Mouse (Mus musculus) limb, embryonic 14.5 days (tissue): ENCODE measurements around the gene Serpinb1b. TPM values are rescaled to one million over a fixed set of nuclear protein-coding genes. Genes with fewer than 3 reads are reported as not detected.

Source experiments
- ATAC-seq: fragments of 200-750 bp; cut with Nextera tagmentation; 2 replicates; pipeline ENCODE4 v1.8.0; 2017; ENCODE audit warnings: low read depth, moderate number of reproducible peaks, moderate TSS enrichment; ENCODE audit not compliant: low FRiP score
- DNase-seq: peaks from one replicate; pipeline ENCODE4 v3.0.0-alpha.2; 2015; ENCODE audit warnings: low spot score
- H3K27ac ChIP-seq: fragments of 300-500 bp; sonication (generic); replicated peaks from 2 replicates; pipeline ENCODE4 v1.5.1; 2014; ENCODE audit warnings: low read depth, mild to moderate bottlenecking, low read length, moderate library complexity, mixed read lengths
- H3K27me3 ChIP-seq: fragments of 300-500 bp; sonication (generic); 2 replicates; pipeline ENCODE4 v1.6.1; 2014; ENCODE audit warnings: low read length, mixed read lengths; ENCODE audit not compliant: control insufficient read depth, insufficient read depth
- H3K36me3 ChIP-seq: fragments of 300-500 bp; sonication (generic); 2 replicates; pipeline ENCODE4 v1.6.1; 2014; ENCODE audit warnings: mild to moderate bottlenecking, low read length, moderate library complexity, mixed read lengths; ENCODE audit not compliant: control insufficient read depth, insufficient read depth
- H3K4me1 ChIP-seq: fragments of 300-500 bp; sonication (generic); 2 replicates; pipeline ENCODE4 v1.6.1; 2014; ENCODE audit warnings: antibody characterized with exemption, low read length, mixed read lengths; ENCODE audit not compliant: control insufficient read depth, insufficient read depth
- H3K4me2 ChIP-seq: fragments of 300-500 bp; sonication (generic); replicated peaks from 2 replicates; pipeline ENCODE4 v1.6.1; 2014; ENCODE audit warnings: low read depth, mild to moderate bottlenecking, low read length, moderate library complexity; ENCODE audit not compliant: severe bottlenecking
- H3K4me3 ChIP-seq: fragments of 300-500 bp; sonication (generic); replicated peaks from 2 replicates; pipeline ENCODE4 v1.5.1; 2014; ENCODE audit warnings: low read length
- H3K9ac ChIP-seq: fragments of 300-500 bp; sonication (generic); 2 replicates; pipeline ENCODE4 v1.6.1; 2014; ENCODE audit warnings: mild to moderate bottlenecking, low read depth, low read length, moderate library complexity; ENCODE audit not compliant: severe bottlenecking
- H3K9me3 ChIP-seq: fragments of 300-500 bp; sonication (generic); 2 replicates; pipeline ENCODE4 v1.6.1; 2016; ENCODE audit warnings: low read length; ENCODE audit not compliant: control insufficient read depth
- POLR2A ChIP-seq: fragments of 200-500 bp; IDR thresholded peaks from 2 replicates; pipeline ENCODE4 v1.8.0; 2012; ENCODE audit warnings: inconsistent platforms, mild to moderate bottlenecking, moderate library complexity, borderline replicate concordance; ENCODE audit not compliant: insufficient read depth, insufficient read length; ENCODE audit errors: extremely low read depth
- WGBS: fragments of 180-500 bp; shearing (Covaris S2); extraction: QIAGEN DNeasy Blood & Tissue Kit; methylation state at CpG from one replicate; pipeline ENCODE4 v1.1.7; 2014; 5-methylcytosine and 5-hydroxymethylcytosine counted together
- polyA plus RNA-seq, 2 experiments: library from polyadenylated mRNA; depleted of rRNA in 1 of 2; stranded (reverse) in 1 of 2; unstranded in 1 of 2; fragments of >200 nt; fragmentation: Nextera tagmentation in 1 of 2; extraction: Ambion mirVana in 1 of 2; gene quantifications; 2 replicates each; pipeline versions ENCODE4 v1.2.1 to v1.2.3; 2012 to 2014

The Serpinb1b gene
- polyA plus RNA-seq, 2 experiments = 0.14 to 1.1 TPM

- no peaks in the 10 kb centered on the region for H3K4me1 ChIP-seq
- H3K4me2 ChIP-seq = no peak overlapping the region
- no peak for TF ChIP-seq POLR2A
- no peak overlapping the region for H3K4me3 ChIP-seq
- H3K9me3 ChIP-seq = no peaks in the 10 kb centered on the region
- no peaks in the 10 kb centered on the region for H3K27me3 ChIP-seq
- ATAC-seq (no peak), DNase-seq (no peak)
- 34% methylated on average over 3 of the region's 3 CpGs for WGBS
- no peaks in the 10 kb centered on the region for H3K36me3 ChIP-seq
- H3K27ac ChIP-seq = no peak overlapping the region
- no peak overlapping the region for H3K9ac ChIP-seq
Measured at GRCm38 (mm10) chr13:33080356-33080755, 2.0 kb downstream of the Serpinb1b start.

- H3K27me3 ChIP-seq = no peaks in the 10 kb centered on the region
- no peak for TF ChIP-seq POLR2A
- H3K4me2 ChIP-seq = no peak overlapping the region
- H3K9me3 ChIP-seq = no peaks in the 10 kb centered on the region
- ATAC-seq (no peak), DNase-seq (no peak)
- 59% methylated on average over 2 of the region's 2 CpGs for WGBS
- H3K4me3 ChIP-seq = no peak overlapping the region
- no peak overlapping the region for H3K27ac ChIP-seq
- H3K9ac ChIP-seq = no peak overlapping the region
- no peaks in the 10 kb centered on the region for H3K36me3 ChIP-seq
- no peaks in the 10 kb centered on the region for H3K4me1 ChIP-seq
Measured at GRCm38 (mm10) chr13:33083834-33084233, 5.5 kb downstream of the Serpinb1b start.

DNA sequence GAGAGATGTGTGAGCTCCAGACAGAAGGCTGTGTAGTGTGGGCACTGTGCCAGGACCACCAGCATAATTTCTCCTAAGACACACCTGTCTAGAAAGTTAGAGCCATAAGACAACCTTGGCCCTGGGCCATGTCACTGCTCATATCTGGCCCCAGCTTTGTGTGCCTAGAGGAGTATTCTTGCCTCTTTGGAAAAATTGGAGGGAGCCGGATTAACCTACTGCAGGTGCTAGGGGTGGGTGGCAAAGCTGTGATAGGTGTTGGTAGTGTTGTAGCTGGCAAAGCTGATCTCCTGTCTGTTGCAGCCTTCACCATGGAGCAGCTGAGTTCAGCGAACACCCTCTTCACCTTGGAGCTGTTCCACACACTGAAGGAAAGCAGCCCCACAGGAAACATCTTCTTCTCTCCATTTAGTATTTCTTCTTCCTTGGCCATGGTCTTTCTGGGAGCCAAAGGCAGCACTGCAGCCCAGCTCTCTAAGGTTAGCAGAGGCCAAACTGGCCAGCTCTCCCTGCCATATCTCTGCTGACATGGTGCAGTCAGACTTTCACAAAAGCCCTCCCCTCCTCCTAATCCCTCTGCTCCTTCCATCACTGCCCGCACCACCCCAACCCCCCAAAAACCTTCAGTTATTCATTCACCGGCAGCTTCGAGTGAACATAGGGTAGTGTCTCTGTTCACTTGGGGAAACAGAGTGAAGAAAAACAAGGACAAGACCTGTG lies 6.8 kb downstream of the Serpinb1b start:
- no peak for TF ChIP-seq POLR2A
- 72% methylated on average over 5 of the region's 5 CpGs for WGBS
- Histone ChIP-seq H3K27me3 (no peaks in the 10 kb centered on the region), H3K9ac (no peak overlapping the region), H3K36me3 (no peaks in the 10 kb centered on the region), H3K4me2 (no peak overlapping the region), H3K9me3 (no peaks in the 10 kb centered on the region), H3K4me1 (no peaks in the 10 kb centered on the region), H3K4me3 (no peak overlapping the region), H3K27ac (no peak overlapping the region)
- DNase-seq (peak; percentile 46), ATAC-seq (no peak)

DNA sequence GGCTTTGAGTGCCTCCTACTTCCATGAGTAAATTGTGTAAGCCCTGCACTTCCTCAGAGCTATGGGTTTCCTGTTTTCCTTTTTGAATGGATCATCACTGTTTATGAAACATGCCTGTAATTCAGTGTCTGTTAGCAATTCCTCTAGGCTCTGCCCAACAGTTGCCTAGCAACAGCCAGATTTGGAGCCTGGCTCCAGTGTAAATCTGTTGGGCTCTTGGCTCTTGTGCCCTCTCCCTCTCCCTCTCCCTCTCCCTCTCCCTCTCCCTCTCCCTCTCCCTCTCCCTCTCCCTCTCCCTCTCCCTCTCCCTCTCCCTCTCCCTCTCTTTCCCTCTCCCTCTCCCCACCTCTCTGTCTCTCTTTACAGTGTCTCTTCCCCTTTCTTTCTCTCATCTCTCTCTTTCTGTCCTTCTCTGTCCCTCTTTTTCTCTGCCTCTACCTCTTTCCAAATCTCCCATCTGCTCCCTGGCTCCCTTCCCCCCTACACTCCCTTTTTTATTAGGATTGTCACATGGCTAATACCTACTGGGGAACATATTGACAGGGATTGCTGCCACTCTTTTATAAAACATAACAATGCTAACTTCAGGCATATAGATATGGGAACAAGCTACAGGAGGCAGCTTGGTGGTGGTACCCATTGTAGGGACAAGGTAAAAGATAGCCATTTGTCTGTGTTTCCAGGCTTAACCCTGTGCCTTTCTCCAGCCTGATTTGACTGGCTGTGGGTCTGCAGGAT lies 7.5 kb downstream of the Serpinb1b start:
- TF ChIP-seq POLR2A = no peak
- no peak overlapping the region for H3K4me2 ChIP-seq
- H3K4me3 ChIP-seq = no peak overlapping the region
- H3K9ac ChIP-seq = no peak overlapping the region
- no peaks in the 10 kb centered on the region for H3K36me3 ChIP-seq
- no peaks in the 10 kb centered on the region for H3K4me1 ChIP-seq
- no peak overlapping the region for H3K27ac ChIP-seq
- DNase-seq = no peak
- no peaks in the 10 kb centered on the region for H3K9me3 ChIP-seq
- no peak for ATAC-seq
- no peaks in the 10 kb centered on the region for H3K27me3 ChIP-seq

DNA sequence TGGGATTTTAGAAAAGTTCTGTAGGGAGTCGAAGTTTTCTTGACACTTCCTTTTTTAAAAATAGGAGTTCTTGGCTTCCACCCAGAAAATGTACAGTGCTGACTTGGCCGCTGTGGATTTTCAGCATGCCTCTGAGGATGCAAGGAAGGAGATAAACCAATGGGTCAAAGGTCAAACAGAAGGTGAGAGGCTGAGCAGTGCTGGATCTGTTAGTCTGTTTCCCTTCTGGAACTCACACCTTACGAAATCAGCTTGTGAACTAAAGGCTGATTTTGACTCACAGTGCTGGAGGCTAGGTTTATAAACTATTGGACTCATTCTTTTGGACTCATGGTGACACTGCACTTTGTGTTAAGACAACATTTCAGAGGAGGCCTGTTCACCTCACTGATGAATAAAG lies 11.2 kb downstream of the Serpinb1b start:
- H3K36me3 ChIP-seq = no peaks in the 10 kb centered on the region
- no peak overlapping the region for H3K4me3 ChIP-seq
- DNase-seq (no peak), ATAC-seq (no peak)
- no peaks in the 10 kb centered on the region for H3K27me3 ChIP-seq
- H3K4me1 ChIP-seq = no peaks in the 10 kb centered on the region
- no peak for TF ChIP-seq POLR2A
- H3K4me2 ChIP-seq = no peak overlapping the region
- no peak overlapping the region for H3K27ac ChIP-seq
- WGBS = 74% methylated on average over 3 of the region's 3 CpGs
- H3K9me3 ChIP-seq = no peaks in the 10 kb centered on the region
- no peak overlapping the region for H3K9ac ChIP-seq
